Mouse (Mus musculus): ENCODE measurements around the gene Ksr2.

The Ksr2 gene

GRCm38 (mm10) chr5:117482013-117482412, 68.2 kb downstream of the Ksr2 start:
- DNase-seq (ENCODE audit: low read depth, low spot score) = peak; percentile 46

DNA sequence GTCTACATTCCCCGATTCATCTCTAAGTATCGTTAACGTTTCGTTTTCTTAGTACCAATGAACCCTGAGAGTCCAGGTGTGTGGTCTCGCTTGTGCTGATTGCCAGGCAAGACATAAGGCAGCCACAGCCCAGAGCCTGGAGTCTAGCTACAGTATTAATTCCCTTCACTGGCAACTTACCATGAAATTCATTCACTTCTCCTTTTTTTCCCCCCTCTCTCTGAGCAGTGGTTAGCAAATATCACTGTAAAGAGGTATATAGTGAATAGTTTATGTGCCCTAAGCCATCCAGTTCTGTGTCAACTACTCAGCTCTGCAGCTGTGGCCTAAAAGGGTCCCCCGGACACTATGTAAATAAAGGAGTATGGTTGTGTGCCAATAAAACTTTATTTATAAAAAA, 71.6 kb downstream of the Ksr2 start:
- DNase-seq (ENCODE audit: low read depth, low spot score) = no peak

GRCm38 (mm10) chr5:117486092-117486491, 72.3 kb downstream of the Ksr2 start:
- DNase-seq (ENCODE audit: low read depth, low spot score) = no peak

- no peak for DNase-seq (ENCODE audit: low read depth, low spot score)
Measured at GRCm38 (mm10) chr5:117488155-117488554, 74.4 kb downstream of the Ksr2 start.

- no peak for DNase-seq (ENCODE audit: low read depth, low spot score)
Measured at GRCm38 (mm10) chr5:117488670-117489325, 75.0 kb downstream of the Ksr2 start.

- DNase-seq (ENCODE audit: low read depth, low spot score) = no peak
Measured at GRCm38 (mm10) chr5:117492933-117493863, 79.4 kb downstream of the Ksr2 start.

GRCm38 (mm10) chr5:117493947-117494346, 80.1 kb downstream of the Ksr2 start:
- DNase-seq (ENCODE audit: low read depth, low spot score) = peak; percentile 78

GRCm38 (mm10) chr5:117497084-117497483, 83.3 kb downstream of the Ksr2 start:
- peak; percentile 94 for DNase-seq (ENCODE audit: low read depth, low spot score)

DNA sequence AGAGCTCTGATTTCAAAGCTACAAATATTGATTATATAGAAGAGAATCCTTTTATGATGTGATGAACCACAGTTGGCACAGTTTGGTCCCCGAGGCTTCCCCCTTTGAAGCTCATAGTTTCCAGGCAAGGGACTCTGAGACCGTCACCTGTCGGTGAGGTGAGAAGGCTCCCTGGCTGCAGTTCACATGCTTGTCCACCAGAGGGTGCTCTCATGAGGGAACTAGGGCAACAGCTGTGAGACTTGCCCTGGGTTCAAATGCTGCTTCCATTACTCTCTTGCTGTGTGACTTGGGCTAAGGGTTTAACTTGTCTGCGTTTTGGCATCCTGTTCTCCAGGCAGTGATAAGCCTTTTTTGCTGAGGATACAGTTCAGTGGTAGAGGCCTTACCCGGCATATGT, 88.8 kb downstream of the Ksr2 start:
- DNase-seq (ENCODE audit: low read depth, low spot score) = peak; percentile 60

- no peak for DNase-seq (ENCODE audit: low read depth, low spot score)
Measured at GRCm38 (mm10) chr5:117504431-117504830, 90.6 kb downstream of the Ksr2 start.

GRCm38 (mm10) chr5:117505204-117505603, 91.4 kb downstream of the Ksr2 start:
- DNase-seq (ENCODE audit: low read depth, low spot score) = peak; percentile 57

GRCm38 (mm10) chr5:117505769-117506168, 92.0 kb downstream of the Ksr2 start:
- no peak for DNase-seq (ENCODE audit: low read depth, low spot score)

DNA sequence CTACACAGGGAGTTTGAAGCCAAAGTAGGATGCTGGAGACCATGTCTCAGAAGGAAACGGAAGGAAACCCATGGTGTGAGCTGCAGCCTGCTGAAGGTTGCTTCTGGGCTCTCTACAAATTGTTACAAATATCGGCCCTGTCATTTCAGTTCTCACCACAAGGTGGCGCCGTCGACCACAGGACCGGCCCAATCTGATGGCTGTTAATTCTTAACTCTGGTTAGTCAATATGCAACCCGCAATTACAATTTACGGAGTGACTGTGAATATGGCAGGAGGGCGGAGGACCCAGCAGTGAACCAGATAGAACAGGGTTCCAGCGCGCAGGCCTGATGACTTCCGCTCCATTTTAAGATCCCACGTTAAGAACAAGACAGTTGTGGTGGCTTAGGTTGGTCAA, 92.6 kb downstream of the Ksr2 start:
- DNase-seq (ENCODE audit: low read depth, low spot score) = peak; percentile 68

- DNase-seq (ENCODE audit: low read depth, low spot score) = peak; percentile 72
Measured at GRCm38 (mm10) chr5:117509511-117510375, 95.9 kb downstream of the Ksr2 start.

GRCm38 (mm10) chr5:117510864-117511263, 97.1 kb downstream of the Ksr2 start:
- DNase-seq (ENCODE audit: low read depth, low spot score) = no peak

DNA sequence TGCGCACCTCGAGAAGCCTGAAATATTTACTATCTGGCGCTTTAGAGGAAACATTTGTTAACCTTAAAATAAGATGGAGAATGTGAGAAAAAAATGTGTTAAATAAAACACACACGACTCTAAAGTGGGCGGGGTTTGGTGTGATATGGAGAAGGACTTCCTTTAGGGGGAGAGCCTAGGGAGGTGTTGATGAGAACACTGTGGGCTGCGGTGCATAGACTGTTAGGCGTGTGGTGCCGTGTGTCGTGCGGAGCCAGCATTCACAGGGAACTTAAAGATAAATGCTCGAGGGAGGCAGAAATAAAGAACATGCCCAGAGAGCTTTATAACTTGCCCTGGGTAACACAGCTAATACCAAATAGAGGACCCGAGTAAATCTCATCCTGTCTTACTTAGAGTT, 101.6 kb downstream of the Ksr2 start:
- DNase-seq (ENCODE audit: low read depth, low spot score) = no peak

DNA sequence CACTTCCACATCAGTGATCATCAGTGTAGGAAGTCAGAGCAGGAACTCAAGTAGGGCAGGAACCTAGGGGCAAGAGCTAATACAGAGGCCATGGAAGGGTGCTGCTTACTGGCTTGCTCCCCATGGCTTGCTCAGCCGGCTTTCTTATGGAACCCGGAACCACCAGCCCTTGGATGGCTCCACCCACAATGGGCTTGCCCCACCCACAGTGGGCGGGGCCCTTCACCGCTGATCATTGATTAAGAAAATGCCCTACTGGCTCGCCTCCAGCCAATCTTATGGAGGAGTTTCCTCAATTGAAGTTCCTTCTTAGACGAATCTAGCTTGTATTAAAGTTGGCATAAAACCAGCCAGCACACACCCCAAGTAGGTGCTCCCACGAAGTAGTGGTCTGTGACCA, 102.1 kb downstream of the Ksr2 start:
- DNase-seq (ENCODE audit: low read depth, low spot score) = peak; percentile 54

DNA sequence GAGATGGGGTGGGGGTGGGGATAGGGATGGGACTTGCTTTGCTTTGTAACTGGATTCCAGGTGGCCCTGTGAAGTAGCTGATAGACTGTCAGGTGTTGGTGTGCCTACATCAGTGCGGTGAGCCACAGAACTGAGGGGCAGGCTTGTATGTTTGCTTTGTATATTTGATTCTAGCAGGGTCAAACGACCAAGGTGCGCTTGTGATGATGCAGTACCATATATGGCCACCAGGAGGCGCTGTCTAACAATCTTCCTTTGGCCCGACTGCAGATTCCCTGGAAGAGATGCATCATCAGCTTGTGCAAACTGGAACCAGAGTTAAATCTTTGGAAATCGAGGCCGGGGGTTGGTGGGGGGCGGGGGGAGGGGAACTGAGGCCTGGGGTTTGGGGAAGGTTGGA, 102.8 kb downstream of the Ksr2 start:
- DNase-seq (ENCODE audit: low read depth, low spot score) = peak; percentile 75

GRCm38 (mm10) chr5:117519858-117520495, 106.2 kb downstream of the Ksr2 start:
- no peak for DNase-seq (ENCODE audit: low read depth, low spot score)

DNA sequence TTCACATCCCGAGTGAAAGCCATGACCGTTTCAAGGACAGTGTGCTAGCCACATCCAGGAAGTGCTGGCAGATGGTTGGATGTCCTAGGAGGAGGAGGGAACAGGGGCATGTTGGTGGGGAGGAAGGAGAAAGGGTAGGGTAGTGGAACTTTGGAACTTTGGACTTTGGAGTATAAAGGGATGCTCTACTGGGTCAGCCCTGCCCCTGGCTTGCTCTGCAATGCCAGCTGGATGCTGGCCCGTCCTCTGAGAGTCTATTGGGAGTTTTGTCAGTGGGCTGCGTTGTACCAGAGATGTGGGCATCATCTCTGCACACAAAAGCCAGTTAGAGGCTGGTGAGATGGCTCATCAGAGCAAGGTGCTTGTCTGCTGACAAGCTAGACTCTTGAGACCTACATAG, 107.4 kb downstream of the Ksr2 start:
- DNase-seq (ENCODE audit: low read depth, low spot score) = no peak

- no peak for DNase-seq (ENCODE audit: low read depth, low spot score)
Measured at GRCm38 (mm10) chr5:117521701-117522100, 107.9 kb downstream of the Ksr2 start.
